ENCODE assay signal across 8 mouse cellular contexts in genomic region chr10:100588932-100589388, GRCm38 (mm10). TPM values are rescaled to one million over a fixed set of nuclear protein-coding genes. Genes with fewer than 3 reads are reported as not detected.
DNase-seq lines count a peak whose midpoint lies in the region; ATAC-seq and TF ChIP-seq lines count a peak whose summit lies in the region.

No protein-coding gene starts in this region.

- H3K9ac ChIP-seq in MEL (ENCODE audit: control insufficient read depth, low read depth, low read length, poor library complexity, severe bottlenecking): peak overlapping the region; percentile 83
- peak overlapping the region; percentile 89 for H3K9ac ChIP-seq in forebrain, embryonic 16.5 days (replicated peaks; ENCODE audit: low read depth, low read length)
- peak overlapping the region; percentile 80 for H3K9ac ChIP-seq in neural tube, embryonic 14.5 days (replicated peaks; ENCODE audit: low read depth, low read length)

- H3K4me1 ChIP-seq in MEL (ENCODE audit: control insufficient read depth in 1 of 2, insufficient read depth in 2 of 2, low read length in 2 of 2): peaks cover 0 to 2% of the 10 kb centered on the region in 2 experiments; a peak in 1 of 4 replicates
- H3K4me1 ChIP-seq in forebrain, embryonic 16.5 days (replicated peaks; ENCODE audit: control insufficient read depth, insufficient read depth, low read length): peaks cover 6% of the 10 kb centered on the region
- H3K4me1 ChIP-seq in neural tube, embryonic 14.5 days (ENCODE audit: control insufficient read depth, insufficient read depth, low read length): peaks cover 7% of the 10 kb centered on the region; the same call in 1 of the 2 replicates
- H3K4me1 ChIP-seq in testis, adult 2 months (ENCODE audit: control insufficient read depth, insufficient read depth, low read length): no peaks in the 10 kb centered on the region

- intact Hi-C loops in heart, postnatal 36 days (cut with DNase I): no loop called here

- no peak for TF ChIP-seq EP300 in MEL (IDR thresholded peaks at IDR 0.05; ENCODE audit: low read depth in 1 of 2, low read length in 2 of 2)

- TF ChIP-seq RAD21 in MEL (IDR thresholded peaks at IDR 0.05; ENCODE audit: low read depth, low read length): no peak

- no peaks in the 10 kb centered on the region; the same call in 1 of the 2 replicates for H3K79me2 ChIP-seq in MEL (ENCODE audit: control insufficient read depth, insufficient read depth, low read length, poor library complexity)

- H3K4me3 ChIP-seq in MEL (ENCODE audit: control insufficient read depth in 1 of 2, insufficient read depth in 1 of 2, low read depth in 2 of 2, low read length in 2 of 2): peak overlapping the region; percentile 79 to 97
- peak overlapping the region; percentile 95 for H3K4me3 ChIP-seq in forebrain, embryonic 16.5 days (replicated peaks; ENCODE audit: low read length)
- peak overlapping the region; percentile 81 for H3K4me3 ChIP-seq in neural tube, embryonic 14.5 days (ENCODE audit: low read depth, low read length)
- H3K4me3 ChIP-seq in testis, adult 2 months (ENCODE audit: control insufficient read depth, low read depth, low read length): peak overlapping the region; percentile 86

- H3K27ac ChIP-seq in MEL (ENCODE audit: control insufficient read depth, low read depth, low read length): peak overlapping the region; percentile 47; the same call in 1 of the 2 replicates
- peak overlapping the region; percentile 76 for H3K27ac ChIP-seq in forebrain, embryonic 16.5 days (ENCODE audit: low read length)
- H3K27ac ChIP-seq in neural tube, embryonic 14.5 days (ENCODE audit: low read depth, low read length): peak overlapping the region; percentile 73
- peak overlapping the region; percentile 69 for H3K27ac ChIP-seq in testis, adult 2 months (ENCODE audit: control insufficient read depth, insufficient read depth, low read depth, low read length)

- H3K27me3 ChIP-seq in MEL (ENCODE audit: control insufficient read depth in 1 of 2, insufficient read depth in 2 of 2, low read length in 2 of 2): no peaks in the 10 kb centered on the region
- no peaks in the 10 kb centered on the region for H3K27me3 ChIP-seq in forebrain, embryonic 16.5 days (replicated peaks; ENCODE audit: control insufficient read depth, insufficient read depth, low read length)
- H3K27me3 ChIP-seq in neural tube, embryonic 14.5 days (ENCODE audit: control insufficient read depth, insufficient read depth, low read length): no peaks in the 10 kb centered on the region
- no peaks in the 10 kb centered on the region for H3K27me3 ChIP-seq in testis, adult 2 months (ENCODE audit: control insufficient read depth, insufficient read depth, low read length)

- H3K4me2 ChIP-seq in forebrain, embryonic 16.5 days (ENCODE audit: low read length): peak overlapping the region; percentile 78
- peak overlapping the region; percentile 63 for H3K4me2 ChIP-seq in neural tube, embryonic 14.5 days (ENCODE audit: low read depth, low read length)

- DNase-seq in MEL (ENCODE audit: low read depth, low spot score): peak; percentile 94
- peak; percentile 93 for DNase-seq in cerebellum, adult 18-20 months
- peak; percentile 87 to 89 for DNase-seq in heart, postnatal 36 days
- DNase-seq in layer of hippocampus, adult 18-20 months (ENCODE audit: low spot score in 2 of 2): peak; percentile 88 to 96
- DNase-seq in lung, adult 18-20 months: peak; percentile 86 to 90

- ATAC-seq in forebrain, embryonic 16.5 days: peak; percentile 100
- ATAC-seq in neural tube, embryonic 14.5 days (ENCODE audit: low read depth): peak; percentile 99

- 0% methylated on average over 31 of the region's 31 CpGs for WGBS in forebrain, embryonic 16.5 days
- WGBS in neural tube, embryonic 14.5 days: under 1% methylated on average over 31 of the region's 31 CpGs

- H3K9me3 ChIP-seq in MEL (replicated peaks; ENCODE audit: insufficient read depth, low read length): no peaks in the 10 kb centered on the region
- no peaks in the 10 kb centered on the region for H3K9me3 ChIP-seq in forebrain, embryonic 16.5 days (ENCODE audit: control insufficient read depth, low read length)
- no peaks in the 10 kb centered on the region for H3K9me3 ChIP-seq in neural tube, embryonic 14.5 days (ENCODE audit: control insufficient read depth, low read length)

- H3K36me3 ChIP-seq in MEL (ENCODE audit: control insufficient read depth in 1 of 2, insufficient read depth in 2 of 2, low read length in 2 of 2): peaks cover 2 to 8% of the 10 kb centered on the region in 2 experiments; a peak in 2 of 4 replicates
- H3K36me3 ChIP-seq in forebrain, embryonic 16.5 days (ENCODE audit: control insufficient read depth, insufficient read depth): no peaks in the 10 kb centered on the region
- no peaks in the 10 kb centered on the region for H3K36me3 ChIP-seq in neural tube, embryonic 14.5 days (ENCODE audit: control insufficient read depth, insufficient read depth, low read length)
- H3K36me3 ChIP-seq in testis, adult 2 months (ENCODE audit: control insufficient read depth, insufficient read depth, low read length): 0 out of 2 replicates have a peak, but pooled peaks cover 1% of the 10 kb centered on the region

- TF ChIP-seq CTCF in MEL (IDR thresholded peaks at IDR 0.05 in 2 of 3, conservative IDR thresholded peaks at IDR 0.05 in 1 of 3; ENCODE audit: control insufficient read depth in 1 of 3, insufficient read depth in 1 of 3, low read depth in 2 of 3, low read length in 3 of 3, poor library complexity in 1 of 3, severe bottlenecking in 1 of 3): no peak
- no peak for TF ChIP-seq CTCF in testis, adult 2 months (IDR thresholded peaks at IDR 0.05; ENCODE audit: control insufficient read depth, insufficient read depth, insufficient replicate concordance, low read depth, low read length)

- peak; percentile 69 to 92 for TF ChIP-seq POLR2A in MEL (IDR thresholded peaks at IDR 0.05; ENCODE audit: control insufficient read depth in 1 of 2, insufficient read depth in 1 of 2, low read depth in 1 of 2, low read length in 2 of 2, poor library complexity in 1 of 2)
- TF ChIP-seq POLR2A in testis, adult 2 months (IDR thresholded peaks at IDR 0.05; ENCODE audit: control insufficient read depth, low read depth, low read length): peak; percentile 83

TF ChIP-seq in MEL, 35 proteins besides CTCF, POLR2A, EP300 and RAD21:
- TF ChIP-seq NRF1 (IDR thresholded peaks at IDR 0.05; ENCODE audit: insufficient read depth, low read depth, low read length, poor library complexity, severe bottlenecking) (peak; percentile 78), MAX (IDR thresholded peaks at IDR 0.05; ENCODE audit: low read length) (peak; percentile 84), TBP (IDR thresholded peaks at IDR 0.05; ENCODE audit: low read depth, low read length) (peak; percentile 51; the same call in 1 of the 2 replicates), MXI1 (IDR thresholded peaks at IDR 0.05; ENCODE audit: low read depth, low read length) (peak; percentile 67), KAT2A (conservative IDR thresholded peaks at IDR 0.05; ENCODE audit: low read depth, low read length) (peak; percentile 77), ZMIZ1 (IDR thresholded peaks at IDR 0.05; ENCODE audit: low read depth, low read length) (no peak; the same call in 1 of the 2 replicates), ELF1 (IDR thresholded peaks at IDR 0.05; ENCODE audit: low read depth, low read length) (peak; percentile 89), RCOR1 (IDR thresholded peaks at IDR 0.05; ENCODE audit: low read depth, low read length) (no peak), UBTF (IDR thresholded peaks at IDR 0.05; ENCODE audit: borderline replicate concordance, insufficient read depth, low read depth, low read length) (no peak), ETS1 (IDR thresholded peaks at IDR 0.05; ENCODE audit: low read depth, low read length) (no peak), MYC (IDR thresholded peaks at IDR 0.05; ENCODE audit: low read depth, low read length) (peak; percentile 89; the same call in 1 of the 2 replicates), BHLHE40 (IDR thresholded peaks at IDR 0.05; ENCODE audit: borderline replicate concordance, low read depth, low read length) (no peak), POLR2AphosphoS2 (IDR thresholded peaks at IDR 0.05; ENCODE audit: low read length) (peak; percentile 75), MAZ (IDR thresholded peaks at IDR 0.05; ENCODE audit: low read depth, low read length) (0 out of 2 replicates have a peak, but pooled peaks have one; percentile 57), NELFE (IDR thresholded peaks at IDR 0.05; ENCODE audit: low read depth, low read length) (peak; percentile 86), MYB (IDR thresholded peaks at IDR 0.05; ENCODE audit: low read depth, low read length) (peak; percentile 46; the same call in 1 of the 2 replicates), TCF12 (IDR thresholded peaks at IDR 0.05; ENCODE audit: low read depth, low read length) (peak; percentile 31; the same call in 1 of the 2 replicates), SIN3A (IDR thresholded peaks at IDR 0.05; ENCODE audit: low read length) (peak; percentile 87), HCFC1 (IDR thresholded peaks at IDR 0.05; ENCODE audit: low read depth, low read length) (peak; percentile 98)
TF ChIP-seq in MEL: peak in this region for 14.

RNA-seq across cellular contexts. Expression of gene 4930430F08Rik, which starts 1.3 kb away (rescaled TPM):
- 21.3 and 22.7 TPM in 2 replicates for total RNA-seq in MEL (2012; rRNA removed)
- 10 to 100 TPM in 1 of 2 experiments, not detected in 1; 10.5 TPM for polyA plus RNA-seq in MEL (2012; ENCODE audit: insufficient read depth in 1 of 2, insufficient read length in 2 of 2, low read depth in 1 of 2, low replicate concordance in 2 of 2, missing spikeins in 1 of 2)
- 14.4 and 15.3 TPM in 2 replicates for polyA plus RNA-seq in forebrain, embryonic 16.5 days (2015; fragmentation: Nextera tagmentation; extraction: Ambion mirVana)
- total RNA-seq in heart, postnatal 36 days (2021): 1 to 10 TPM; 6.0 to 7.0 TPM
- total RNA-seq in layer of hippocampus, adult 18-20 months (2021): 10 to 100 TPM; 29.1 to 30.9 TPM
- 16.1 and 19.3 TPM in 2 replicates for polyA plus RNA-seq in neural tube, embryonic 14.5 days (2014; fragmentation: Nextera tagmentation; extraction: Ambion mirVana)
- polyA plus RNA-seq in testis, adult 2 months (2012; rRNA removed): 22.6 and 22.8 TPM in 2 replicates

RNA-seq across cellular contexts. Expression of gene 1700017N19Rik, which starts 1.3 kb away (rescaled TPM):
- not detected in 2 replicates for total RNA-seq in MEL (2012; rRNA removed)
- polyA plus RNA-seq in MEL (2012; ENCODE audit: insufficient read depth in 1 of 2, insufficient read length in 2 of 2, low read depth in 1 of 2, low replicate concordance in 2 of 2, missing spikeins in 1 of 2): not detected
- polyA plus RNA-seq in forebrain, embryonic 16.5 days (2015; fragmentation: Nextera tagmentation; extraction: Ambion mirVana): not detected in 2 replicates
- total RNA-seq in heart, postnatal 36 days (2021): not detected
- not detected for total RNA-seq in layer of hippocampus, adult 18-20 months (2021)
- 0.25 TPM in 1 of 2 replicates, not detected in the other for polyA plus RNA-seq in neural tube, embryonic 14.5 days (2014; fragmentation: Nextera tagmentation; extraction: Ambion mirVana)
- polyA plus RNA-seq in testis, adult 2 months (2012; rRNA removed): 54.3 and 79.5 TPM in 2 replicates

Comparison
In these comparisons a context has a peak if more than half of its experiments do, and no peak if none do; other contexts are left out.
1. Peak in every context shown above with its lines: DNase-seq, ATAC-seq, H3K4me3 ChIP-seq and H3K27ac ChIP-seq.
2. RNA of gene 1700017N19Rik, which starts 1.3 kb away (polyA plus RNA-seq): 54.3 to 79.5 TPM in testis, adult 2 months; 0.25 TPM in neural tube, embryonic 14.5 days, not detected in MEL and not detected in forebrain, embryonic 16.5 days; every median in the first group is over 10 times any median in the second.